Mouse (Mus musculus) lung, postnatal 4 days (tissue): ENCODE results near the gene G430095P16Rik.

Source experiments
- DNase-seq, 2 experiments: peaks; one replicate each; pipeline ENCODE4 v3.0.0; 2021

The G430095P16Rik gene

DNA sequence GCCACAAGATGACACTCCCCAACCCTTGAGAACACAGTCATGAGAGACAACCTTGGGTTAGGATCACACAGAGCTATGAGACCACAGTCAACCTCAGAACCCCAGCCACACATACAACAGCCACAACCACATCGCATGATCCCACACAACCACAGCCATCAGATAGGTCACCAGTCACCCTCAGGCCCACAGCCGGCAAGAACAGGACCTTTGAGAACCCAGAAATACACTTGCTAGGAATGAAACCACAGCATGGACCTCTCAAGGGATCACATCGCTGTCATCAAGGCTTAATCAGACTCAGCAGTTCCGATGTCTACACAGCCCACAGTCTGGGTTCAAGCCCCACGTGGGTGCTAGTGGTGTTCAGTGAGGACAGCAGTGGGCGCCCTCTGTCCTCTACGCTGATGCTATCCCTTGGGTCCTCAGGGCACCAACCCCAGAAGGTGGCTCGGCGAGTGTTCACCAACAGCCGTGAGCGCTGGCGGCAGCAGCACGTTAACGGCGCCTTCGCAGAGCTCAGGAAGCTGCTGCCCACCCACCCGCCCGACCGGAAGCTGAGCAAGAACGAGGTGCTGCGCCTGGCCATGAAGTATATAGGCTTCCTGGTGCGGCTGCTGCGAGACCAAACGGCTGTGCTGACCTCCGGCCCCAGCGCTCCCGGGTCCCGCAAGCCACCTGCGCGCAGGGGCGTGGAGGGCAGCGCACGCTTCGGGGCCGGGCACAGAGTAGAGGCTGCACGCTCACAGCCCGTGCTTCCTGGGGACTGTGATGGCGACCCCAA, 19.1 kb upstream of the G430095P16Rik start:
- peak; percentile 47 to 60 for DNase-seq

GRCm38 (mm10) chr8:84704356-84704755, 18.5 kb upstream of the G430095P16Rik start:
- DNase-seq = peak; percentile 88

GRCm38 (mm10) chr8:84704867-84705831, 17.7 kb upstream of the G430095P16Rik start:
- peak; percentile 64 to 71 for DNase-seq

DNA sequence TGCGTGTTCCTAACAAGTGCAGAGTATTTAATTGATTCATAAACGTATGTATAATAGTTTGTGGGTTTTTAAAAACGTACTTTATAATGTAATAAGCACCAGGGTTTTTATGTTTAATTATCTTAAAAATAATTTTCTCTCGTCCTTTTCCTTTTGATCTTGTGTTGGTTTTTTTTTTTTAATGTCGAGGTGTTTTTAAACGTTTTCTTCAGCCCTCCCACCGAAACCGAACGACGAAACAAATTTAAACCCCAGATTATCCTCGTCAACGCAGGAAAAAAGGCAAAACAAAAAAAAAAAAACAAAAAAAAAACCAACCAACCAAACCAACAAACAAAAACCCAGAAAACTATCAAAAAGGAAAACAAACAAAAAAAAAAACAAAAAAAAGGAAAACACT, 16.8 kb upstream of the G430095P16Rik start:
- DNase-seq = no peak

DNA sequence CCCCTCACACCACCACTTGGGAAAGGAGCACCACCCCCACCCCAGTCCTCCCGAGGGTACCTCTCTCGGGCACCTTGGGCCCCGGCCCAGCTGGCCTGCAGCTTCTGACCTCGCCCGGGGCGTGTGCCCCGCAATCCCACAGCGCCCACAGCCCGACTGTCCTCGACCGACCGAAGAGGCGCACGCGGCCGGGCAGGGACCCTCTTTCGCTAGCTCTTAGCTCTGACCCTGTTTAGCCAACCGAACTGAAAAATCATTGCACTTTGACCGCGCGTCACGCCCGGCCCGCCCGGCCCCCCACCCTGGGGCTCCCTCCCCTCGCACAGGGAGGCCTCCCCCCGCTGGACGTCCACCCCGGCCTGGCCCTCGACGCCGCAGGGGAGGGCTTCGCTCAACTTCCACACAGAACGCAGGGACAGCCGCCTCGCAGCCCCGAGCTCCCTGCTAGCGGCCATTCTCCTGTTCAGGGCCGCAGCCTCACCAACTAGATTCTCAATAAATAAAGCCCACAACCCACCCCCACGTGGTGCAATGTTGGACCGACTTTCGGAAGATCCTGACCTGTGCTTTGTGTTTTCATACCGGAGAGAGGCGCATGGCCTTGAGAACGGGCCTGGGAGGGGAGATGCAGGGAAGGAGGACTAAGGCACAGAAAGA, 16.1 kb upstream of the G430095P16Rik start:
- DNase-seq = peak; percentile 66 to 76

GRCm38 (mm10) chr8:84707267-84707883, 15.4 kb upstream of the G430095P16Rik start:
- peak; percentile 82 to 89 for DNase-seq

DNA sequence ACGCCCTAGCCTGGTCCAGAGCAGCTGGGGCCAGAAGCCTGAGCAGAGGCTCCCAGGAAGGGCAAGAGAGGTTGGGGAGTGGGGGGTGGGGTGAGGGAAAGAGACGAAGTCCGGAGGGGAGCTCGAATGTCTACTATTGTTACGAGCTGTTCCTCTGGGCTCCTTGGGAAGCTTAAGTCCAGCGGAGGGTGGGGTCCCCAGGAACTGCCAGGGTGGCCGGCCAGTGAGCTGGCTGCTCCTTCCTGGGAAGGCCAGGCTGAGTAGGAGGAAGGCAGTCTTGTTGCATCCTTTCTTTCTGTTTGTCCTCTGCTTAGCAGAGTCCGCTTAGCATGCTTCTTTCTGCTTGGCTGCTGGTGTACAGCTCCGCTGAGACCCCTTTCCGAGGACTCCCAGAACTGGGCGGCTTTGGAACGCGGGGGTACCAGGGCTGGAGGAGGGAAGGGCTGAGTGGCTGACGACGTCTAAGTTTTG, 14.7 kb upstream of the G430095P16Rik start:
- DNase-seq = peak; percentile 64 to 79

DNA sequence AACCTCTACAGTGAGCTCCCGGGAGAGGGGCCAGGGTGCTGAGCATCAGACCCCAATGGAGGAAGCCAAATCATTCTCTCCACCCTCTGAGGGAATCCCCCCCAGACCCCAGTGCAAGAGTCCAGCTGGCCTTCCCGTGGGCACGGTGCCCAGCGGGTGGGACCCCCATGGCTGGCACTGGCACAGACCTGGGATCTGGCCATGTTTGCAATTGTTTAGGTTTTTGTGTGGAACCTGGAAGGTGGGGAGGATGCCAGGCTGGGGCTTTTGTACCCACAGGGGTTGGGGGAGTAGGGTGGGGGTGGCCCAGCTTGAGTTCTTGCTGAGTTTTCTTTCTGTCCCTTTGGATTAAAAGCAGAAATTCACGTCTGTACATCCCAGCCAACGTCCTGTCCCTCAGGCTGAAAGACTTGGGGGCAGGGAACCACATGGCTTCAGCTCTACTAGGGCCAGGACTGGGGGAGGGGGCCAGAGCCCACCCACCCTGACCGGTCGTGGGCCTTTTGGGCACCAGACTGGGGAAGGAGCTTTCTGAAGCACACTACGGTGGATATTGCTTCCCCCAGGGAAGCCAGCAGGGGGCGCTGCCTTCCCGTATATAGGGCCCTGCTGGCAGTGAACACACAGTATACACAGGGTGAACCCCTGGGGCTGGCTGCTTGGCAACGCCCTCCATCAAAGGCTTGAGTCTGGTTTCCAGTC, 13.9 kb upstream of the G430095P16Rik start:
- peak; percentile 90 to 91 for DNase-seq

- DNase-seq = no peak
These were observed 12.9 kb upstream of the G430095P16Rik start for GRCm38 (mm10) chr8:84709931-84710330.

DNA sequence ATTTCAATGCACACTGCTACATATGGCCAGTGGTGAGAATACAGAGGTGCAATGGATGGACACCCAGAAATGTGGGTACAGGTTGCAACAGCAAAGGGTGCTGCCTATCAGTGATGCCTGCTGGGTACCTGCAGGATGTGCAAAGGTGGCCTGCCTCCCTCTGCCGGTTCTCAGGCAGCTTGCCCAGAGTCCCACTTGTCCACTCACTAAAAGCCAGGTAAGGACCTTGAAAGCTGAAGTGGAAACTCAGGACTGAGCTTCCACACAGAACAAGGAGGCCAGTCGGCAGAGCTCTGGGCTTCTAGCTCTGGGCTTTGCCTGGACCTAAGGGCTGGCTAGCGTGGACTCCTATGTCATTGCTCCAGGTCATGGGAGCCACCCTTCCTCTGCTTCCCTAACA, 11.5 kb upstream of the G430095P16Rik start:
- peak in 1 of 2 experiments; percentile 70 for DNase-seq

DNA sequence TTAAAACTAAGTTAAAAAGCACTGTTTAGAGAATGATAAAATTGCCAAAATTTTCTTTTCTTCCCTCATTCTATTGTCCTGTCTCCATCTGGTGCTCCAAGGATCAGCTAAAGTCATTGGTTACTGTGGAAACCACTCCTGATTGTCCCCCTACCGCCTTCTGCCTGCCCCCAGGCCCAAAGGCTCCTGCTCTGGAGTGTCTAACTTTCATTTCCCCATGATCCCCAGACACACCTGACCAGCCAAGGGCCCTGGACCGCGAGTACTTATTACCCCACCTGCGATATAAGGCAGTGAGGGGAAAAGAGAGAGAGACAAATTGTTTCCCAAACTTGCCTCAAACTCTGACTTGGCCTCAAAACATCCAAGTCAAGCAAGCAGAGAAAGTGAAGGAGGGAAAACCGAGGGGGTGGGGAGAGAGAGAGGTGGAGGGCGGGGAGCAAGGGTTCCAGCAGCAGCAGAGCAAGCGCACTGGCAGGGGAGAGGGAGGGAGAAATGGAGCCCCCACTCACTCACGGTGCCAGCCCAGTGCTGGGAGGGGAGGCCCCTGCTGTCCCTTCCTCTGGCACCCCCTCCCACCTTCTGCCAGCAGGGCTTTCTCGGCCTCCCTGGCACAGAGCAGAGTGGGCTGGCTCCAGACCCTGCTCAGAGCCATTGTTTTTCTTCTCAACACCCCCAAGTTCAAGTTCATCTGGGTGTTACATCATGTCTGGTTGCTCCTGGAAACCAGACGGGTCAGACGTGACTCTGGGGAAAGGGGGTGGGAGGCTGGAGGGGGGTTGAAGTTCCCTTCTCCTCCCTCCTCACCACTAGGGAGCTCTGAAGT, 10.7 kb upstream of the G430095P16Rik start:
- DNase-seq = peak; percentile 79 to 91

DNA sequence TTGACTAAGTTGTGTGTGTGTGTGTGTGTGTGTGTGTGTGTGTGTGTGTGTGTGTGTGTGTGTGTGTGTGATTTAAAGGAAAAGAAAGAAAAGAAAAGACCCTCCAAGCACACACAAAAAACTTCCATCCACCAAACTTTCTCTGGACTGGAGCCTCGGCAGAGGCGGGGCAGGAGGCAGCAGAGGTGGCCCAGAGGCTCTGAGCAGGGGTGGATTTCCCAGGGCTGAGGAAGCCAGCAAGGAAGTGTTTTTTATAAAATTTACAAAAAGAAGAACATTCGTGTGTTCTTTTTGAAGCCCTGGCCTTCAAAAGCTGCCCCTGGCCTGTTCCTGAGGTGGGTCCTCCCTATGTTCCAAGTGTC, 10.1 kb upstream of the G430095P16Rik start:
- DNase-seq = no peak

DNA sequence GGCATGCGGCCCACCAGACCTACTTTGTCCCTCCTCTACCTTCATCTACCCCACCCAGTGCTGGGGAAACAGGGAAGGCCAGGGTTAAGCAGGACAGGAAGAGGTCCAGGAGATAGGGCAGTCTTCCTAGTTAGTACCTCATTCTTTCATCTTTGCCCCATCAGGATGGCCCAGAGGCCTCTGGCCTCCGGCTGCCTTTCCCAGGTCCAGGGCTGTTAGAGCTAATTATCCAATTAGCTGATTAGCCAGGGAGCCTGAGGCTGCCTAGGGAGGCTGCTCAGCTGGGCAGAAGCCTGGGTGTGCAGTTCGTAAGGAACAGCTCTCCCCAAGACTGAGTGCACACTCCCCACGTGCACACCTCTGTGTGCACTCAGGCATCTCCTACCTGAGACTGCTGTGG, 9.4 kb upstream of the G430095P16Rik start:
- DNase-seq = no peak

GRCm38 (mm10) chr8:84714161-84714560, 8.6 kb upstream of the G430095P16Rik start:
- no peak for DNase-seq

GRCm38 (mm10) chr8:84715893-84716468, 6.8 kb upstream of the G430095P16Rik start:
- no peak for DNase-seq

DNA sequence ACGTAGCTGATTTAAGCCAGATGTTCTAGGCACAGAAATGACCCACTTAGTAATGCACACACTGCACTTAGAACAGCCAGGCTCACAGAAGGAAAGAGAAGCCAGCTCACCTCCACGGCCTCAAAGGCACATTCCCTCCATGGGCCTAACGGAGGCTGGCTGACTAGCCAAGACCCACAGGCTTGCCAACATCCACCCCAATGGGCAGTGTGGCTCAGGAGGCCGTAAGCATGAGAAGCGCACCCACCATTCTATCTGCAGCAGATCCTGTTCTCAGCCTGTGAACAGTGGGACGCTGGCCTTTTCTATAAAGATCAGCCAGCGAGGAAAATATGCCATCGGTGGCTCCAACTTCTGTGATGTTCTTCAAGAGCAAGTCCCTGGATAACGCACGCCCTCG, 6.0 kb upstream of the G430095P16Rik start:
- no peak for DNase-seq

DNA sequence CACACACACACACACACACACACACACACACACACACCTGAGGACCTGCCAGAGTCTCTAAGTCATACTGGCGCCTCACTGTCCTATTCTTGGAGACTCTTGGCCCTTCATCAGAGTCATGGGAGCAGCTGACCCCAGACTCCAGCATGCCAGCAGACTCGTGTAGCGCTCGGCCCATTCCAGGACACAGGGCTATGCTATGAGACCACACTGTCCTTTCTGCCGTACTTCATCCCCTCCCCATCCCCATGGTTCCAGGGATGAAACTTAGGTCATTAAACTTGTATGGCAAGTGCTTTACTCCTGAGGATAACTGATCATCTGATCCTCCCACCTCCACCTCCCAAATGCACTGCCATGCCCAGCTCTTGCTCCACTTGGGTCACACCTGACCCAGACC, 4.3 kb upstream of the G430095P16Rik start:
- no peak for DNase-seq

DNA sequence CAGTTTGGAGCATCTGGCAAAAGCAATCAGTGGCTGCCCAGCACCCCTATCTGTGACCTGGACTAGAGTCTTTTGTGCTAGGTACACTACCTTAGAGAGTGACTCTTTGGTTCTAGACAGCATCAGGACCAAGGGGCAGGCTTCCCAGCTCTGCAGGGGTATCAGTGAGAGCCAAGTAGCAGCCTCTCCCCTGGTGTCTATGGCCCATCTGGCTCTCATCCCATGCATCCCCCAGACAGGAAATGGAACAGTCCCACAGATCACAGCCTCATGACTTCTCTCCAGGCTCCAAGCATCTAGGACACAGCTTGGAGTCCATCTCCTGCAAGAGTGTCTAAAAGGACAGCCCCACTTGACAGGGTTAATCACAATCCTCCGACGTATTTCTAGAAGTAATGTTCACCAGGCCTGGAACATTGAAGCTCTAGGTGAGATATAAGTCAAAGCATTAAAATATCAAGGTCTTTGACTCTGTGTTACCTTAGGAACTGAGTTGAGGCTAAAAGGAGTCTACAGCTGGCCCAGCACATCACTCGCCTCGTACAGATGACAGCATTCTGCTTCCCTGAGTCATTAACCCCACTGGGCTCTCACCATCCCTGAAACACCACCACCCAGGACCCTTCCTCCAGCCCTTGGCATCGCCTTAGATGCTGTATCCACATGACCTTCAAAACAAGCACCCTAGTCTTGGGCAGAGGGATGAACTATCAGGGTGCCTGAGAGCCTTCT, 3.7 kb upstream of the G430095P16Rik start:
- peak in 1 of 2 experiments; percentile 16 for DNase-seq

GRCm38 (mm10) chr8:84722530-84722849, 317 bp upstream of the G430095P16Rik start:
- DNase-seq = no peak

- DNase-seq = peak in 1 of 2 experiments; percentile 57
These were observed 729 bp downstream of the G430095P16Rik start for GRCm38 (mm10) chr8:84723571-84723900.
